Mouse (Mus musculus): ENCODE measurements around the gene Cacna1b.
A peak's percentile ranks its signal among the peaks of the same experiment; 100 is the strongest.

The Cacna1b gene

DNA sequence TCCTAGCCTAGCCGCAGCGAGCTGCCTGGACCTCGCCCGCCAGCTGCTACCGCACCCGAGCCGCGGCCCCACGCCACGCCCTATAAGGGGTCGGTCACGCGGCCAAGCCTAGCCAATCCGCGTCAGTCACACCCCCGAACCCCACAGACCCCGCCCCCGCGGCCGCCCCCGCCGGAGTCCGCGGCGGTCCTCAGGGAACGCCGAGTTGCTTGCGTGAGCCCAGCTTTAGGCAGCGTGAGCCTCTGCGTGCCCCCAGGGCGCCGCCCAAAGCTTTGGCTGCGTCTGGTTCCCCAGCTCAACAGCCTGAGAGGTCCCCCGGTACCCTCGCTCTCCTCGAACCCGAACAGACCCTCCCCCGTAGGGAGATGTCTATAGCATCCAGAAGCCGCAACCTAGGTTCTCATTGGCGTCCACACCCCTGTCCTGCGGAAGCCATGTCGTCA lies at the start of gene Cacna1b:
Cacna1b (minus strand) TSS at position 38 of the 443 bp plus-strand sequence.
- DNase-seq (ENCODE audit: low spot score in 2 of 2): peak in 1 of 2 experiments; percentile 38

DNA sequence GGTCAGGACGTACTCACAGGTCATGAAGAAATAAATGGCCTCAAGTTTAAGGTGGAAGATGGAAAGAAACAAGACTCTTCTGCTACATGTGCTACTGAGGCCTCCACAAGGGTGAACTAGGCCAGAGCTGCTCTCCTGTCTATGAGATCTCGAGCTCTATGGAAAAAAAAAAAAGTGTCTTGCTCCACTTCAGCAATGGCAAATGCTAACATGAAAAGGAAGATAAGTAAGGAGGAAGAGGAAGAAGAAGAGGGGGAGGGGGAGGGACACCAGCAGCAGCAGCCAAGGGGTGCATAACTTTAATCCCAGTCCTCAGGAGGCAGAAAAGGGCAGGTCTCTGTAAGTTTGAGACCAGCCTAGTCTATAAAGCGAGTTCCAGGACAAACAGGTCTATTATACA lies 46.8 kb upstream of the Cacna1b start:
- no peak for DNase-seq (ENCODE audit: low spot score in 2 of 2)

DNA sequence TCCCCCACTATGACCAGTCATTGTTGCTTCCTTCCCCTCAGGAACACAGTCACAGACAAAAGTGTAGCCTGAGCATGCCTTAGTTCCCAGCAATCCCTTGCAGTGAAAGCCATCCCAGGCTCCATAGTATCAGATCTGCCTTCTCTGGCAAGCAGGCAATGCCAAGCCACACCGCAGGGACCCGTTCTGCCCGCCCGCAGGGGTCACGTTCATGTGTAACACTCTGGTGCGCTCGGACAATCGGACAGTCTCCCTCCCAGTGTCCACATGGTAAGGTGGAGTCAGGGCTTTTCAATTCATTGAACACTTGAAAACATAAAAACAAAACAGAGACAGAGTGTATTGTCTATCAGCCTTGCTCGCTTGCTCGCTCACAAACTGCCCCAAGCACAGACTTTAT lies 44.7 kb upstream of the Cacna1b start:
- no peak for DNase-seq (ENCODE audit: low spot score in 2 of 2)

DNA sequence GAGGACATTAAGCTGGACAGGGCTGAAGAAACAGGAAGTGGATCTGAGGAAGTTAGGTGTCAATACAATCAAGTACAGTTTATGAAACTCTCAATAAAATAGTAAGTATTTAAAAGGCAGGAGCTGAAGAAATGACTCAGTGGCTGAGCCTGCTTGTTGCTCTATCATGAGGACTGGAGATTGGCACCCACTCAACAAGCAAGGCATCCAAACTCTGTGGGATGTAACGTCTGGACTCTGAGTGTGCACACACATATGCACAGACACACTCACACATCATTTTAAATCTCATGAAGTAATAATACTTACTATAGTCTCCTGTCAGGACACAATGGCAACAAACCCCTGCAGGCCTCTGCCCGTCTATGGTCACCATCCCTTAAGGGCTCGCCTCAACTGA lies 44.1 kb upstream of the Cacna1b start:
- no peak for DNase-seq (ENCODE audit: low spot score in 2 of 2)

- no peak for DNase-seq (ENCODE audit: low spot score in 2 of 2)
These were observed 43.2 kb upstream of the Cacna1b start for GRCm38 (mm10) chr2:24806143-24806542.

- DNase-seq (ENCODE audit: low spot score in 2 of 2): no peak
These were observed 42.7 kb upstream of the Cacna1b start for GRCm38 (mm10) chr2:24805621-24806020.

GRCm38 (mm10) chr2:24796833-24797457 lies 34.0 kb upstream of the Cacna1b start:
- no peak for DNase-seq (ENCODE audit: low spot score in 2 of 2)

- no peak for DNase-seq (ENCODE audit: low spot score in 2 of 2)
These were observed 24.3 kb upstream of the Cacna1b start for GRCm38 (mm10) chr2:24787250-24787649.

DNA sequence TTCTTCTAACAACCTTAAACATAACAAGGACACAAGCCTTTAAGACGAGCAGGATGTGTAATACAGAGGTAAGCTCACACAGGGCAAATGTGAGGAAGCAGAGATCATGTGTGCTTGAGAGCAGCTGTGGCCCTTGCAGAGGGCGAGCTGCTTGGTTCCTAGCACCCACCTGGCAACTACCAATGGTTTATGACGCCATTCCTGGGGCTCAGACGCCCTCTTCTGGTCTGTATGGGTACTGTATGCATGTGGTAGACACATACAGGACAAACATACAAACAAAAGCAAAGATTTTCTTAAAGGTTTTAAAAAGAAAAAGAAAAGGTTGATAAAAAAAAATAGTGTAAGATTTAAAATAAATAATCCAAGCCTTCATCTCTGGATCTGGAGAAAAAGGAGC lies 18.3 kb upstream of the Cacna1b start:
- no peak for DNase-seq (ENCODE audit: low spot score in 2 of 2)

- no peak for DNase-seq (ENCODE audit: low spot score in 2 of 2)
These were observed 13.9 kb upstream of the Cacna1b start for GRCm38 (mm10) chr2:24776831-24777230.

DNA sequence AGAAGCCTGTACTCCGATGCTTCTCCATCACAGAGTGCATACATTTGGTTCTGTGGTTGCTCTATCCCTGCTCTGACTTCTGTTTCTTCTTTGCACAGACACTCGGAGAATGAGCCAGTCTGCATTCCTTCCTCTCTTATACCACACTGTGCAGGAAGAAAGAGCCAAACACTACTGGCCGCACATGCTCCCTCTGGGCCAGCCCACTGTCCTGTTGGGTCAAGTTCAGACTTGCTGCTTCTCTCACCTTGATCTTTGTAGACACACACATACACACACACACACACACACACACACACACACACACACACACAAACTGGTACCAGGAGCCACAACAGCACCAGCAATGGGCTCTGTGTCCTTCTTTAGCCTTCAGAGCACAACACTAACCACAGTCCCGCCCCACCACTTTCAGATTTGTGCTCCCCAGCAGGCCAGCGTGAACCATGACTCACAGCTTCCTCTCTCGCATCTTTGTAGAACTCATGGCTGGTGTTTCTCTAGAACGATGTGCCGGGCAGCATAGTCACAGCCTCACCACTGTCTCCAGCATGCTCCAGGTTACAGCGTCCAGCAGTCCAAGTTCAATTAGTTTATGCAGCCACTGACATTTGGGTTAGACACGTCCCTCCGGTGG lies 13.1 kb upstream of the Cacna1b start:
- no peak for DNase-seq (ENCODE audit: low spot score in 2 of 2)

DNA sequence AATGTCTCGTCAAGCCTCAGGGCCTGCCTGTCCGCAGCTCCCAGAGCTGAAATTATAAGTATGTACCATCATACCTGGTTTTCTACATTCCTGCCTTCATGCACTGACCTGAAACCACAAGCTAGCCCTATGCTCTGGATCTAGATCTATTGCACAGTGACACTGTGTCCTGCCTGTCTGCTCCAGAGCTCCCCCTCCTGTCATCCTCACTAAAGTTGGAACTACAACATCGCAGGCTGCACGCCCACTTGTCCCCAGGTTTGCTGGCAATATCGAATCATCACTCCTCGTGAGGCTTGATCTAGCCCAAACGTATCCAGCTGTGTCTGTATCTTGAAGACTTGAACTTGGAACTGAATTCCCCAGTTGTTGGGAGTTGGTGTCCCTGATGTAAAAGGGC lies 11.9 kb upstream of the Cacna1b start:
- DNase-seq (ENCODE audit: low spot score in 2 of 2): no peak

GRCm38 (mm10) chr2:24770861-24771260 lies 7.9 kb upstream of the Cacna1b start:
- DNase-seq (ENCODE audit: low spot score in 2 of 2): no peak

DNA sequence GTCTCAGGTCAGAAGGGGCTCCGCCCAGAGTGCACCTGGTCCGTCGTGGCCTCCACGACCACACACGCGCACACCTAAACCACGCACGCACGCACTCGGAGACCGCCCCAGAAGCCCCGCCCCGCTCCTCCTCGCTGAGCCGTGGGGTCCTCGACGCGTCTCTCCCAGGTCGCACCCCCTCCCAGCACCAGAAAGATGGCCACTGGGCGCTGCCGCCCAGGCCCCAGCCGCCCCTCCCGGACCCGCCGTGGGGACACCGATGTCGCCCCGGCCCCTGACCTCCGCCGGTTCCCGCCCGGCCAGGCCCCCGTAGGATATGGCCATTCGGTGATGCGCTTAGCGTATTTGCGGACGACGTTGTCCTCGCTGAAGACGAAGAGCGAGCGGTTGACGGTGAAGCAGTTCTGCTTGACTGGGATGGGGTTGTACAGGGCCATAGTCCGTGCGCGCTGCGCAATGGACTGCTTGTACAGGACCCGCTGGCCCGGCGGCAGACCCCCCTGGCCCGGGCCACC lies 449 bp downstream of the Cacna1b start:
- DNase-seq (ENCODE audit: low spot score in 2 of 2): no peak

- peak in 1 of 2 experiments; percentile 24 for DNase-seq (ENCODE audit: low spot score in 2 of 2)
These were observed 968 bp downstream of the Cacna1b start for GRCm38 (mm10) chr2:24761923-24762445.

DNA sequence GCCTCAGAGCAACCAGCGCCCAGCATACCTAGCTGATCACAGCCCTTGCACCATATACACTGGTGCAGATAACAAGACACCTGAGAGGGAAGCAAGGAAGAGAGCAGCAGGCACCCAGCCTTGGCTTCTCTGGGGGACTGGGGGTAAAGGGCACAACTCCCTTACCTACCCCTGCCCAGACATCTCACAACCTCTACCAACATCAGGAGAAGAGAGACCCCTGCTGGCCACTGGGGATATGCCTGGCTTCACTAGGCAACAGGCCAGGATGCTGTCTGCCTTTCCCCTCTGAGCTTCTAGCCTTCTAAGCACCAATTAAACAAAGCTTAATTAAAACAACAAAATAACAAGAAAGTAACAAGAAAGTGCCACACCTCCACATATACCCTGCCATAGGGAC lies 7.7 kb downstream of the Cacna1b start:
- peak in 1 of 2 experiments; percentile 48 for DNase-seq (ENCODE audit: low spot score in 2 of 2)

DNA sequence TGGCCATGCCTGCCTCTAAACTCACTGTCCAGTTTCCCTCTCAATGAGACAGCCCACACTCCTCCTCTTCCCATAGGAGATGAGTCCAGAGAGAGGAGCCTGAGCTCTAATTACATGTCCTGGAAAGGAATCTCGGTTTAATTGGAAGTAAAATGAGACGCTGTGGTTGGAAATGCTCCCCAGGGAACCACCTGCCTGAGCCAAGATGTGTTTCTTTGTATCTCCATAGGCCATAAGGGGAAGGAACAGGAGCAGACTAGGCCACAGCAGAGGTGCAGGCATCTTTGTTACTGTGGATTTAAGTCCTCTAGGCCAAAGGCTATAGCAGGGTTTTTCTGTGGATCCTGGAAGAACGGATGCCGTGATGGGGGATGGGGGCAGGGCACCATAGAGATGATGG lies 10.4 kb downstream of the Cacna1b start:
- DNase-seq (ENCODE audit: low spot score in 2 of 2): no peak

GRCm38 (mm10) chr2:24750051-24750450 lies 12.9 kb downstream of the Cacna1b start:
- no peak for DNase-seq (ENCODE audit: low spot score in 2 of 2)

- DNase-seq (ENCODE audit: low spot score in 2 of 2): peak; percentile 9 to 37
These were observed 15.1 kb downstream of the Cacna1b start for GRCm38 (mm10) chr2:24747878-24748277.

- no peak for DNase-seq (ENCODE audit: low spot score in 2 of 2)
These were observed 23.3 kb downstream of the Cacna1b start for GRCm38 (mm10) chr2:24739701-24740100.

DNA sequence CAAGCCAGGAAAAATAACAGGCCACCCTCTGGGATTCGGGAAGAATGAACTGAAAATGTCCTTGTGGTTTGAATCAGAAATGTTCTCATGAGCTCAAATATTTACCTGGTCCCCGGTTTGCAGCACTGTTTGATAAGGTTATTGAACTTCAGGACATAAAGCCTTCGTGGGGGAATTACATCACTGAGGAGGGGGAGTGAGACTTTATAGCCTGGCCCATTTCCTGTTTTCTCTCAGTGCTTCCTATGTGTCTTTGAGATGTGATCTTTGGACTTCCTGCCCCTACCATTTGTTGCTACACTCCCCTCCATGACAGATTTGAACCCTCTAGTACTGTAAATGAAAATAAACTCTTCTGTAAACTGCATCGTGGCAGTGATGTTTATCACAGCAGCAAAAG lies 29.8 kb downstream of the Cacna1b start:
- no peak for DNase-seq (ENCODE audit: low spot score in 2 of 2)

DNA sequence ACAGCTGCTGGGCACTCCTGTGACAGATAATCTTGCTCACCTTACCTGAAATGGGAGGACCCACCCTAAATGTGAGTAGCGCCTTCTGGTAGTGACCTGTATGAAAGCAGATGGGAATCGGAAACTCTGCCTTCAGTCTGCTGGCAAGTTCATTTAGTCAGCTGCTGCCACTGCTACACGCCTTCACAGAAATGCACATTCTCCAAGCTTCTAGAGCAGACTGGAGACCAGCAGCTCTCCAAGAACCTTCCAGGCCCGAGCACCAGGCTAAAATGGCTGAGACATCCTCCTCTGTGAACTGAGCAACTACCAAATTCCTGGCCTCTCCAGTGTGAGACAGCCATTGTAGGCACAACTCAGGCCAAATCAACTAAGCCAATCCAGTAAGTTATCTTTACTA lies 37.1 kb downstream of the Cacna1b start:
- DNase-seq (ENCODE audit: low spot score in 2 of 2): no peak

Measured in natural killer cell, adult 2 months (primary cell).